Mouse (Mus musculus) cortical plate, adult 2 months (tissue): ENCODE measurements around the gene Caln1. TPM values are rescaled to one million over a fixed set of nuclear protein-coding genes. Genes with fewer than 3 reads are reported as not detected.

Experiments used
- H3K27ac ChIP-seq: fragments of 200-500 bp; 2 replicates; pipeline ENCODE4 v1.5.1; 2012; ENCODE audit warnings: low read length, control low read depth, inconsistent platforms; ENCODE audit not compliant: insufficient read depth
- H3K4me1 ChIP-seq: fragments of 200-500 bp; 2 replicates; pipeline ENCODE4 v1.6.1; 2011; ENCODE audit warnings: low read length; ENCODE audit not compliant: control insufficient read depth, insufficient read depth
- H3K4me3 ChIP-seq: fragments of 200-500 bp; 2 replicates; pipeline ENCODE4 v1.5.1; 2011; ENCODE audit warnings: mild to moderate bottlenecking, low read length, control low read depth; ENCODE audit not compliant: insufficient read depth
- CTCF ChIP-seq: fragments of 200-500 bp; IDR thresholded peaks from 2 replicates; pipeline ENCODE4 v1.5.1; 2011; ENCODE audit warnings: mild to moderate bottlenecking, control low read depth, low read length; ENCODE audit not compliant: insufficient read depth; ENCODE audit errors: extremely low read depth
- POLR2A ChIP-seq: fragments of 200-500 bp; IDR thresholded peaks from 2 replicates; pipeline ENCODE4 v1.6.1; 2011; ENCODE audit warnings: mild to moderate bottlenecking, low read length, control low read depth; ENCODE audit not compliant: insufficient read depth; ENCODE audit errors: extremely low read depth
- polyA plus RNA-seq: library from polyadenylated mRNA; depleted of rRNA; stranded (reverse); fragments of >200 nt; gene quantifications from 2 replicates; pipeline ENCODE4 v1.2.3, GENCODE M21; 2012

The Caln1 gene
- polyA plus RNA-seq, 1 experiment: 48.6 TPM

- H3K4me3 ChIP-seq: no peak overlapping the region
- TF ChIP-seq POLR2A (no peak), CTCF (no peak)
- no peak overlapping the region for H3K27ac ChIP-seq
- H3K4me1 ChIP-seq: peaks cover 2% of the 10 kb centered on the region; the same call in 1 of the 2 replicates
Measured at GRCm38 (mm10) chr5:130702361-130702760, 333.1 kb downstream of the Caln1 start.

- TF ChIP-seq POLR2A: no peak
- TF ChIP-seq CTCF: no peak
- Histone ChIP-seq H3K27ac (no peak overlapping the region), H3K4me1 (peaks cover 2% of the 10 kb centered on the region; the same call in 1 of the 2 replicates), H3K4me3 (no peak overlapping the region)
Measured at GRCm38 (mm10) chr5:130704866-130705265, 335.6 kb downstream of the Caln1 start.

- TF ChIP-seq CTCF (no peak), POLR2A (no peak)
- no peak overlapping the region for H3K27ac ChIP-seq
- H3K4me3 ChIP-seq: no peak overlapping the region
- peaks cover 2% of the 10 kb centered on the region; the same call in 1 of the 2 replicates for H3K4me1 ChIP-seq
Measured at GRCm38 (mm10) chr5:130706202-130706855, 337.1 kb downstream of the Caln1 start.

- no peak for TF ChIP-seq CTCF
- TF ChIP-seq POLR2A: no peak
- Histone ChIP-seq H3K4me3 (no peak overlapping the region), H3K27ac (no peak overlapping the region), H3K4me1 (peaks cover 2% of the 10 kb centered on the region; the same call in 1 of the 2 replicates)
Measured at GRCm38 (mm10) chr5:130707755-130708154, 338.5 kb downstream of the Caln1 start.

- Histone ChIP-seq H3K27ac (no peak overlapping the region), H3K4me1 (peaks cover 2% of the 10 kb centered on the region; the same call in 1 of the 2 replicates), H3K4me3 (no peak overlapping the region)
- no peak for TF ChIP-seq CTCF
- no peak for TF ChIP-seq POLR2A
Measured at GRCm38 (mm10) chr5:130708616-130709015, 339.4 kb downstream of the Caln1 start.

GRCm38 (mm10) chr5:130711643-130712042 is 342.4 kb downstream of the Caln1 start:
- H3K4me1 ChIP-seq: no peaks in the 10 kb centered on the region
- TF ChIP-seq POLR2A (no peak), CTCF (no peak)
- H3K4me3 ChIP-seq: no peak overlapping the region
- no peak overlapping the region for H3K27ac ChIP-seq

GRCm38 (mm10) chr5:130712281-130712680 is 343.0 kb downstream of the Caln1 start:
- Histone ChIP-seq H3K4me3 (no peak overlapping the region), H3K4me1 (no peaks in the 10 kb centered on the region), H3K27ac (no peak overlapping the region)
- TF ChIP-seq POLR2A: no peak
- no peak for TF ChIP-seq CTCF

- TF ChIP-seq POLR2A: no peak
- no peak for TF ChIP-seq CTCF
- H3K27ac ChIP-seq: no peak overlapping the region
- H3K4me1 ChIP-seq: no peaks in the 10 kb centered on the region
Measured at GRCm38 (mm10) chr5:130715181-130715580, 345.9 kb downstream of the Caln1 start.

GRCm38 (mm10) chr5:130718385-130718784 is 349.1 kb downstream of the Caln1 start:
- no peaks in the 10 kb centered on the region for H3K4me1 ChIP-seq
- peak; percentile 37; the same call in 1 of the 2 replicates for TF ChIP-seq CTCF
- no peak for TF ChIP-seq POLR2A
- no peak overlapping the region for H3K4me3 ChIP-seq
- no peak overlapping the region for H3K27ac ChIP-seq

More at GRCm38 (mm10) chr5:130715181-130715580, 345.9 kb downstream of the Caln1 start:
- no peak overlapping the region for H3K4me3 ChIP-seq

- TF ChIP-seq CTCF: no peak
- no peak for TF ChIP-seq POLR2A
- H3K27ac ChIP-seq: no peak overlapping the region
- H3K4me1 ChIP-seq: peaks cover 5% of the 10 kb centered on the region
- no peak overlapping the region for H3K4me3 ChIP-seq
Measured at GRCm38 (mm10) chr5:130742171-130742570, 372.9 kb downstream of the Caln1 start.
